Mouse (Mus musculus) hindbrain, embryonic 16.5 days (tissue): ENCODE results near the gene Plekhm1. TPM values are rescaled to one million over a fixed set of nuclear protein-coding genes. Genes with fewer than 3 reads are reported as not detected.

ENCODE experiments used
- ATAC-seq: fragments of 200-750 bp; cut with Nextera tagmentation; 2 replicates; pipeline ENCODE4 v1.8.0; 2017; ENCODE audit warnings: moderate TSS enrichment, moderate library complexity
- H3K27ac ChIP-seq: fragments of 300-500 bp; sonication (generic); 2 replicates; pipeline ENCODE4 v1.5.1; 2014; ENCODE audit warnings: low read depth, mild to moderate bottlenecking, control low read depth, low read length, moderate library complexity
- H3K27me3 ChIP-seq: fragments of 300-500 bp; sonication (generic); replicated peaks from 2 replicates; pipeline ENCODE4 v1.6.1; 2014; ENCODE audit warnings: low read length; ENCODE audit not compliant: control insufficient read depth, insufficient read depth
- H3K36me3 ChIP-seq: fragments of 300-500 bp; sonication (generic); 2 replicates; pipeline ENCODE4 v1.6.1; 2014; ENCODE audit warnings: mild to moderate bottlenecking, low read length, moderate library complexity, mixed read lengths; ENCODE audit not compliant: control insufficient read depth, insufficient read depth
- H3K4me1 ChIP-seq: fragments of 300-500 bp; sonication (generic); 2 replicates; pipeline ENCODE4 v1.6.1; 2014; ENCODE audit warnings: low read depth, low read length; ENCODE audit not compliant: control insufficient read depth, insufficient read depth
- H3K4me2 ChIP-seq: fragments of 300-500 bp; sonication (generic); 2 replicates; pipeline ENCODE4 v1.6.1; 2014; ENCODE audit warnings: mild to moderate bottlenecking, low read length, control low read depth, moderate library complexity
- H3K4me3 ChIP-seq: fragments of 300-500 bp; sonication (generic); 2 replicates; pipeline ENCODE4 v1.5.1; 2014; ENCODE audit warnings: mild to moderate bottlenecking, low read length, control low read depth, moderate library complexity
- H3K9ac ChIP-seq: fragments of 300-500 bp; sonication (generic); 2 replicates; pipeline ENCODE4 v1.6.1; 2014; ENCODE audit warnings: low read depth, mild to moderate bottlenecking, control low read depth, low read length, moderate library complexity
- H3K9me3 ChIP-seq: fragments of 300-500 bp; sonication (generic); 2 replicates; pipeline ENCODE4 v1.6.1; 2014; ENCODE audit warnings: mild to moderate bottlenecking, low read length, moderate library complexity; ENCODE audit not compliant: control insufficient read depth
- WGBS: fragments of 180-500 bp; shearing (Covaris S2); extraction: QIAGEN DNeasy Blood & Tissue Kit; methylation state at CpG from one replicate; pipeline ENCODE4 v1.1.7; 2014; 5-methylcytosine and 5-hydroxymethylcytosine counted together
- polyA plus RNA-seq: library from polyadenylated mRNA; unstranded; fragments of >200 nt; fragmentation: Nextera tagmentation; extraction: Ambion mirVana; gene quantifications from 2 replicates; pipeline ENCODE4 v1.2.1, GENCODE M21; 2015

The Plekhm1 gene
- polyA plus RNA-seq, 1 experiment from 2014 or later = 7.2 TPM

GRCm38 (mm10) chr11:103340677-103341076 lies 71.8 kb downstream of the Plekhm1 start:
- 55% methylated on average over 7 of the region's 7 CpGs for WGBS
- H3K27me3 ChIP-seq = no peaks in the 10 kb centered on the region; the same call in 1 of the 2 replicates
- no peak overlapping the region for H3K4me2 ChIP-seq
- no peak overlapping the region for H3K27ac ChIP-seq
- H3K36me3 ChIP-seq = no peaks in the 10 kb centered on the region
- no peak overlapping the region for H3K4me3 ChIP-seq
- H3K4me1 ChIP-seq = no peaks in the 10 kb centered on the region
- no peaks in the 10 kb centered on the region for H3K9me3 ChIP-seq
- ATAC-seq = no peak
- H3K9ac ChIP-seq = no peak overlapping the region

GRCm38 (mm10) chr11:103340130-103340529 lies 72.4 kb downstream of the Plekhm1 start:
- Histone ChIP-seq H3K9ac (no peak overlapping the region), H3K4me1 (no peaks in the 10 kb centered on the region), H3K4me2 (peak overlapping the region; percentile 43), H3K27ac (no peak overlapping the region), H3K4me3 (peak overlapping the region; percentile 20; the same call in 1 of the 2 replicates), H3K36me3 (no peaks in the 10 kb centered on the region), H3K9me3 (no peaks in the 10 kb centered on the region), H3K27me3 (no peaks in the 10 kb centered on the region; the same call in 1 of the 2 replicates)
- 76% methylated on average over 19 of the region's 19 CpGs for WGBS
- ATAC-seq = no peak

- Histone ChIP-seq H3K4me1 (no peaks in the 10 kb centered on the region), H3K4me3 (peak overlapping the region; percentile 20; the same call in 1 of the 2 replicates), H3K9ac (0 out of 2 replicates have a peak overlapping the region, but pooled peaks have one; percentile 2), H3K4me2 (peak overlapping the region; percentile 43), H3K27me3 (no peaks in the 10 kb centered on the region; the same call in none of the 2 replicates), H3K36me3 (no peaks in the 10 kb centered on the region), H3K27ac (no peak overlapping the region), H3K9me3 (no peaks in the 10 kb centered on the region)
- 39% methylated on average over 18 of the region's 19 CpGs for WGBS
- ATAC-seq = no peak
These were observed 72.9 kb downstream of the Plekhm1 start for GRCm38 (mm10) chr11:103339414-103340119.

- H3K4me2 ChIP-seq = no peak overlapping the region
- H3K9me3 ChIP-seq = no peaks in the 10 kb centered on the region
- no peak overlapping the region for H3K27ac ChIP-seq
- no peak overlapping the region for H3K9ac ChIP-seq
- no peak for ATAC-seq
- H3K4me1 ChIP-seq = peaks cover 2% of the 10 kb centered on the region
- no peaks in the 10 kb centered on the region; the same call in none of the 2 replicates for H3K27me3 ChIP-seq
- no peak overlapping the region for H3K4me3 ChIP-seq
- 97% methylated on average over 6 of the region's 6 CpGs for WGBS
- H3K36me3 ChIP-seq = no peaks in the 10 kb centered on the region
These were observed 73.8 kb downstream of the Plekhm1 start for GRCm38 (mm10) chr11:103338671-103339070.

- H3K27ac ChIP-seq = no peak overlapping the region
- H3K4me2 ChIP-seq = no peak overlapping the region
- ATAC-seq = no peak
- H3K4me1 ChIP-seq = peaks cover 6% of the 10 kb centered on the region
- no peak overlapping the region for H3K9ac ChIP-seq
- WGBS = 90% methylated on average over 7 of the region's 7 CpGs
- H3K9me3 ChIP-seq = no peaks in the 10 kb centered on the region
- no peaks in the 10 kb centered on the region; the same call in none of the 2 replicates for H3K27me3 ChIP-seq
- H3K36me3 ChIP-seq = no peaks in the 10 kb centered on the region
- H3K4me3 ChIP-seq = no peak overlapping the region
These were observed 74.4 kb downstream of the Plekhm1 start for GRCm38 (mm10) chr11:103338119-103338518.

GRCm38 (mm10) chr11:103337180-103337579 lies 75.3 kb downstream of the Plekhm1 start:
- Histone ChIP-seq H3K4me2 (no peak overlapping the region), H3K9ac (no peak overlapping the region), H3K36me3 (no peaks in the 10 kb centered on the region), H3K9me3 (no peaks in the 10 kb centered on the region), H3K27ac (no peak overlapping the region), H3K4me3 (no peak overlapping the region), H3K27me3 (no peaks in the 10 kb centered on the region; the same call in none of the 2 replicates), H3K4me1 (peaks cover 14% of the 10 kb centered on the region)
- no peak for ATAC-seq
- 95% methylated on average over 2 of the region's 2 CpGs for WGBS

GRCm38 (mm10) chr11:103335561-103335960 lies 76.9 kb downstream of the Plekhm1 start:
- Histone ChIP-seq H3K9ac (no peak overlapping the region), H3K36me3 (no peaks in the 10 kb centered on the region), H3K4me3 (no peak overlapping the region), H3K4me1 (peaks cover 15% of the 10 kb centered on the region), H3K27me3 (no peaks in the 10 kb centered on the region; the same call in none of the 2 replicates), H3K9me3 (no peaks in the 10 kb centered on the region), H3K4me2 (no peak overlapping the region), H3K27ac (no peak overlapping the region)
- 84% methylated on average over 5 of the region's 5 CpGs for WGBS
- ATAC-seq = no peak

- H3K4me1 ChIP-seq = peaks cover 15% of the 10 kb centered on the region
- 80% methylated on average over 9 of the region's 9 CpGs for WGBS
These were observed 77.6 kb downstream of the Plekhm1 start for GRCm38 (mm10) chr11:103334925-103335324.

GRCm38 (mm10) chr11:103333719-103334398 lies 78.6 kb downstream of the Plekhm1 start:
- H3K9ac ChIP-seq = peak overlapping the region; percentile 56; the same call in 1 of the 2 replicates
- no peaks in the 10 kb centered on the region for H3K36me3 ChIP-seq
- peaks cover 15% of the 10 kb centered on the region for H3K4me1 ChIP-seq
- WGBS = 15% methylated on average over 40 of the region's 40 CpGs
- peak overlapping the region; percentile 36 for H3K4me3 ChIP-seq
- H3K4me2 ChIP-seq = peak overlapping the region; percentile 62
- no peak overlapping the region for H3K27ac ChIP-seq
- ATAC-seq = peak; percentile 48; the same call in 1 of the 2 replicates
- H3K9me3 ChIP-seq = no peaks in the 10 kb centered on the region
- no peaks in the 10 kb centered on the region; the same call in none of the 2 replicates for H3K27me3 ChIP-seq

More at GRCm38 (mm10) chr11:103334925-103335324, 77.6 kb downstream of the Plekhm1 start:
- no peak for ATAC-seq
- no peak overlapping the region for H3K4me3 ChIP-seq
- H3K4me2 ChIP-seq = no peak overlapping the region
- no peaks in the 10 kb centered on the region for H3K36me3 ChIP-seq
- H3K27me3 ChIP-seq = no peaks in the 10 kb centered on the region; the same call in none of the 2 replicates
- H3K9me3 ChIP-seq = no peaks in the 10 kb centered on the region
- H3K9ac ChIP-seq = no peak overlapping the region
- no peak overlapping the region for H3K27ac ChIP-seq
